Mouse (Mus musculus) adrenal gland, postnatal 36 days (tissue): ENCODE data around the gene Cyp4a14. TPM values are rescaled to one million over a fixed set of nuclear protein-coding genes. Genes with fewer than 3 reads are reported as not detected.
A peak's percentile ranks its signal among the peaks of the same experiment; 100 is the strongest.
"Not testable (repeated sequence)": the region's sequence is repeated elsewhere in the genome, so short reads cannot be mapped to it uniquely, and the experiment has no call there.

Experiments used
- DNase-seq, 2 experiments: peaks; one replicate each; pipeline ENCODE4 v3.0.0; 2021; ENCODE audit warnings: mixed read lengths in 1 of 2
- long read RNA-seq, 2 experiments: library from polyadenylated mRNA; stranded (forward); transcript quantifications; one replicate each; pipeline ENCODE4 v2.0.0; 2021; ENCODE audit warnings: borderline sequencing depth in 2 of 2
- total RNA-seq, 2 experiments: library from RNA; stranded (reverse); gene quantifications; 2 replicates each; pipeline ENCODE4 v1.2.3; 2021

Cyp4a14 gene
- under 1 TPM in 1 of 2 experiments, not detected in 1; 0.13 TPM for total RNA-seq
- long read RNA-seq, experiment 1, result 0 reads
- long read RNA-seq, experiment 2, result 0 reads

DNA sequence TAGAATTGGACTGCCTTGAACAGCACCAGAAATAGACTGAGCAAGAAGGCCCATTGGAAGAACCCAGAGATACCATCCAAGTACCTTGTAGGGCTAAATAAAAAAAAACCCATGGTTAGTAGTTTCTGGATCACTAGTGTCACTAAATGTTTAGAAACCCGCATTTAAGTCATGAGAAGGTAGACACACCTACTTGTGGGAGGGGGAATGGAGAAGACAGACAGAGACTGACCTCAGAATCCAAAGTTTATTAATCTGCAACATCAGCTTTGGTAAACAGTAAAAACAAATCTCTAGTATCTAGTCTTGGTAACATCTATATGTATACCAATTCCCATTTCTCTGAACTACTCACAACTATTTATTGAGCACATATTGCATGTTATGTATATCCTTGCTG, at the start of gene Cyp4a14:
TSS of gene Cyp4a14 (minus strand) at position 142 of the 400 bp plus-strand sequence.
- no peak for DNase-seq

DNA sequence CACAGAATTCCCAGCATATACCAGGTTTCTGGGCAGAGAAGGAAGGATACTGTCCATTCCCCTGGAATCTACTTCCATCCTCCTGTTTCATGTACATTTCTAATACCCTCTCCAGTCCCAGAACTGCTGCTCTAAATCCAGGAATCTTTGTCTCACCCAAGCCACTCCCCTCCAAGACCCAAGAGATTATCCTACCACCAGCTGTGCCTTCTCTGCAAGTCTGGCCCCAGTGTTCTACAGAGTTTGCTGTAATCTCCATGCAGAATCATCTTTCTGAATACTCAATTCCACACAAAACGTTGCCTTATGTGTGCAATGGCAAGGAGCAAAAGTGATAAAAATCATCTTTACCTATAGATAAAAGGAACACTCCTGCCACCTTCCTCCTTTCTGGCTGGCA, 49.2 kb upstream of the Cyp4a14 start:
- no peak for DNase-seq

- no peak for DNase-seq
Observed at GRCm38 (mm10) chr4:115521766-115522165, 25.8 kb upstream of the Cyp4a14 start.

- DNase-seq, result no peak
Observed at GRCm38 (mm10) chr4:115519444-115519843, 23.5 kb upstream of the Cyp4a14 start.

DNA sequence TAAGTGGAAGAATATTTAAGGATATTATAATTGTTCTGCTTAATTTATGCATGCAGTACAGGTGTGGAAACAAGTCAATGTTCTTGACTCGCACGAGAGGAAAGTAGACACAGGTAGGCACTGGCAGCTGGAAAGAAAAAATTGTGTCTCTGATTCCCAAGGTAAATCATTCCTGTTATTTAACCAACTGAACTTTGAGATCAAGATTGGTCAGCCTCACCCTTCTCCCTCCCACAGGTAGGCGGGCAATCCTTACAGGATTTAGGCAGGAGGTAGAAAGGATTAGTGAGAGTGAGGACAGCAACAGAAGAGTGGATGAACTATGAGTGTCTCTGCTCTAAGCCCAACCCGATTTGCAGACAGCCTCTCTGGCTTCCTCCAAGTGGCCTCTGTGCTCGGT, 22.1 kb upstream of the Cyp4a14 start, which contains the start of gene Cyp4a10:
TSS of gene Cyp4a10 (plus strand) at position 265 of the 400 bp plus-strand sequence.
- DNase-seq, result not testable (repeated sequence)

- not testable (repeated sequence) for DNase-seq
Observed at GRCm38 (mm10) chr4:115513964-115514363, 18.0 kb upstream of the Cyp4a14 start.

GRCm38 (mm10) chr4:115497466-115497865, 1.5 kb upstream of the Cyp4a14 start:
- no peak for DNase-seq

DNA sequence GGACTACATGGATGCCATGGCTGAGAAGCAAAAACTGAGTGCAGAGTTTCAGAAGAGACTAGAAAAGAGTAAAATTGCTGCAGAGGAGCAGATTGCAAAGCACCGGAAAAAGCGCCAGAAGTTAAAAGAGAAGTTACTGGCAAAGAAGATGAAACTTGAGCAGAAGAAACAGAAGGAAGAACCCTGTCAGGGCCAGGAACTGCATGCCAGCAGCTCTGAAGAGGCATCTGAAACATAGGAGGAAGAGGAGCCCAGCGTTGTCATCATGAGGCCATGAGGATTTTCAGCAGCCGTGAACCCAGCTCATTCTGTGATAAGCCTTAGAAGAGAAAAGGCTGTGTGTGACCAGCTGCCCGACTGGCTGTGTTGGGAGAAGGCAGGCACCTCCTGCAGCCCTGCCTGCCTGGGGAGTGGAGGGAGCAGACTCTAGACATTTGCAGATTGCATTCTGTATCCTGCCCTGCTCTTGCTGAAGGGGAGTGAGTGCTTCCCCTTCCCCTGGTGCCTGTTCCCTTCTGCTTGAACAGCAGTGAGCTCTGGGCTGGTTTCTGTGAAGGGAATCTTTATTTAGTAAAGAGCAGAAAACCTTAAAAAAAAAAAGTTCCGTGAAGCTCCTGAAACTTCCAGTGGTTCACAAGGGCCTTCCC, 14.8 kb downstream of the Cyp4a14 start:
- no peak for DNase-seq

GRCm38 (mm10) chr4:115476051-115476450, 19.9 kb downstream of the Cyp4a14 start:
- DNase-seq, result peak; percentile 26 to 36

DNA sequence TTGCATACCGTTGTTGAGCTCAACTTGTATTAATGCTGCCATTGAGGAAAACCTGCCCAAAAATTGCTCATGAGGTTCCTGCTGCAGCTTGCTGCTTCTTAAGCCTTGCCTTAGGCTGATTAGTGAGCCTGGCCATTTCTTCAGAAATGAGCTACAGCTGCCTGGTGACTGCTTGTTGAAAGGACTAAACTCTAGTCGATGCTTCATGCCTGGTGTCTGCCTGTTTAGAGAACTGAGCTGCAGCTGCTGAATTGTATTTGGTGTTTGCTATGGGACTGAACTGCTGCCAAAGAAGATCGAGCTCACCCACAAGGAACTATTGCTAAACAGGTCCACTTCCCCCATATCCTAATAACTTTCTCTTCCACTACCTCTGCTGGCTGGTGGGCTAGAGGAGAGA, 22.4 kb downstream of the Cyp4a14 start:
- not testable (repeated sequence) for DNase-seq

GRCm38 (mm10) chr4:115452304-115452703, 43.6 kb downstream of the Cyp4a14 start, which contains the start of gene Cyp4a30b:
Gene Cyp4a30b (plus strand): TSS chr4:115452604.
- DNase-seq, result no peak

GRCm38 (mm10) chr4:115450577-115451137, 45.3 kb downstream of the Cyp4a14 start:
- no peak for DNase-seq

Other genes with a start within 250 kb of the Cyp4a14 start
- gene Cyp4a12a, start 197.1 kb downstream of the Cyp4a14 start, total RNA-seq, result under 1 TPM in 1 of 2 experiments, not detected in 1; 0.23 TPM
- gene Cyp4a12b, start 84.5 kb downstream of the Cyp4a14 start, total RNA-seq, result under 1 TPM in 1 of 2 experiments, not detected in 1; 0.17 TPM
- not detected for gene Cyp4a30b, start 43.5 kb downstream of the Cyp4a14 start, total RNA-seq
- gene Cyp4a10, start 22.1 kb upstream of the Cyp4a14 start, total RNA-seq, result under 1 TPM in 1 of 2 experiments, not detected in 1; 0.13 TPM
- not detected for gene Cyp4a31, start 67.5 kb upstream of the Cyp4a14 start, total RNA-seq
- not detected for gene Cyp4a32, start 104.8 kb upstream of the Cyp4a14 start, total RNA-seq
- 10 to 100 TPM; 28.1 to 37.1 TPM for gene Cyp4b1, start 151.6 kb upstream of the Cyp4a14 start, total RNA-seq
- 10 to 100 TPM; 83.1 to 89.1 TPM for gene Efcab14, start 241.6 kb upstream of the Cyp4a14 start, total RNA-seq